Mouse (Mus musculus): Measurements from ENCODE around the gene Tgfbr1.

- TF ChIP-seq CTCF (IDR thresholded peaks at IDR 0.05; ENCODE audit: low read depth, low read length), result no peak
- TF ChIP-seq GATA1 (IDR thresholded peaks at IDR 0.05; ENCODE audit: borderline replicate concordance, low read length), result no peak
- TF ChIP-seq GATA2 (IDR thresholded peaks at IDR 0.05; ENCODE audit: borderline replicate concordance, low read depth, low read length), result no peak
- TF ChIP-seq POLR2AphosphoS5 (IDR thresholded peaks at IDR 0.05; ENCODE audit: insufficient replicate concordance, low read depth, low read length), result no peak
Measured at GRCm38 (mm10) chr4:47327782-47328181, 25.2 kb upstream of the Tgfbr1 start.
